Mouse (Mus musculus) stomach, embryonic 14.5 days (tissue): Measurements from ENCODE around the gene Cs. TPM values are rescaled to one million over a fixed set of nuclear protein-coding genes. Genes with fewer than 3 reads are reported as not detected.
A peak's percentile ranks its signal among the peaks of the same experiment; 100 is the strongest.

Source experiments
- ATAC-seq: fragments of 200-750 bp; cut with Nextera tagmentation; 2 replicates; pipeline ENCODE4 v1.8.0; 2017; ENCODE audit warnings: low read depth, moderate TSS enrichment; ENCODE audit not compliant: insufficient number of reproducible peaks, insufficient read depth, low FRiP score
- H3K27ac ChIP-seq: fragments of 300-500 bp; sonication (generic); 2 replicates; pipeline ENCODE4 v1.5.1; 2014; ENCODE audit warnings: mild to moderate bottlenecking, low read length, moderate library complexity, mixed read lengths
- H3K27me3 ChIP-seq: fragments of 300-500 bp; sonication (generic); 2 replicates; pipeline ENCODE4 v1.6.1; 2014; ENCODE audit warnings: low read length, control low read depth, mixed read lengths; ENCODE audit not compliant: control insufficient read depth, insufficient read depth
- H3K36me3 ChIP-seq: fragments of 300-500 bp; sonication (generic); 2 replicates; pipeline ENCODE4 v1.6.1; 2014; ENCODE audit warnings: mild to moderate bottlenecking, control low read depth, low read length, moderate library complexity, mixed read lengths; ENCODE audit not compliant: control insufficient read depth, insufficient read depth
- H3K4me1 ChIP-seq: fragments of 300-500 bp; sonication (generic); 2 replicates; pipeline ENCODE4 v1.6.1; 2014; ENCODE audit warnings: low read length, control low read depth, mixed read lengths; ENCODE audit not compliant: control insufficient read depth, insufficient read depth
- H3K4me2 ChIP-seq: fragments of 300-500 bp; sonication (generic); replicated peaks from 2 replicates; pipeline ENCODE4 v1.6.1; 2014; ENCODE audit warnings: low read depth, low read length, control low read depth
- H3K4me3 ChIP-seq: fragments of 300-500 bp; sonication (generic); 2 replicates; pipeline ENCODE4 v1.5.1; 2014; ENCODE audit warnings: low read depth, low read length, control low read depth
- H3K9ac ChIP-seq: fragments of 300-500 bp; sonication (generic); replicated peaks from 2 replicates; pipeline ENCODE4 v1.6.1; 2014; ENCODE audit warnings: low read depth, mild to moderate bottlenecking, control low read depth, low read length, moderate library complexity, mixed read lengths
- H3K9me3 ChIP-seq: fragments of 300-500 bp; sonication (generic); 2 replicates; pipeline ENCODE4 v1.6.1; 2016; ENCODE audit warnings: low read depth, low read length, control low read depth; ENCODE audit not compliant: control insufficient read depth
- WGBS: fragments of 180-500 bp; shearing (Covaris S2); extraction: QIAGEN DNeasy Blood & Tissue Kit; methylation state at CpG from one replicate; pipeline ENCODE4 v1.1.7; 2014; 5-methylcytosine and 5-hydroxymethylcytosine counted together
- polyA plus RNA-seq: library from polyadenylated mRNA; unstranded; fragments of >200 nt; fragmentation: Nextera tagmentation; extraction: Ambion mirVana; gene quantifications from 2 replicates; pipeline ENCODE4 v1.2.1, GENCODE M21; 2014

Gene Cs
- polyA plus RNA-seq, 1 experiment from 2014 or later, result 211 TPM

DNA sequence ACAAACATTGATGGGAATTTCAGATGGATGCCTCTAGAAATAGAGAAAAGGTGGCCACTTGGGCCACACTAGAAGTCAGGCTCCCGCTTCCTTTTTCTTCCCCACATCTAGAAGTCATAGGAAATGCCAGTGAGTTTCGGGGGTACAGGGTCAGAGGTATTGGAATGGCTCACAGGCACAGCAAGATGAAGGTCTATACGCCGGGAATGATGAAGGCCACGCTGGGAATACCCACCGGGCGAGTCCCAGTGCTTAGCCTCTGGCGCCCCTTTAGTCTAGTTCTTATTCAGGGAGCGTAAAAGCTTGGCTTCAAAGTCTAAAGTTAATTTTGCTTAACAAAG is 34.8 kb upstream of the Cs start:
- H3K4me3 ChIP-seq, result peak overlapping the region; percentile 51
- ATAC-seq, result peak; percentile 28; the same call in 1 of the 2 replicates
- 1% methylated on average over 9 of the region's 9 CpGs for WGBS

DNA sequence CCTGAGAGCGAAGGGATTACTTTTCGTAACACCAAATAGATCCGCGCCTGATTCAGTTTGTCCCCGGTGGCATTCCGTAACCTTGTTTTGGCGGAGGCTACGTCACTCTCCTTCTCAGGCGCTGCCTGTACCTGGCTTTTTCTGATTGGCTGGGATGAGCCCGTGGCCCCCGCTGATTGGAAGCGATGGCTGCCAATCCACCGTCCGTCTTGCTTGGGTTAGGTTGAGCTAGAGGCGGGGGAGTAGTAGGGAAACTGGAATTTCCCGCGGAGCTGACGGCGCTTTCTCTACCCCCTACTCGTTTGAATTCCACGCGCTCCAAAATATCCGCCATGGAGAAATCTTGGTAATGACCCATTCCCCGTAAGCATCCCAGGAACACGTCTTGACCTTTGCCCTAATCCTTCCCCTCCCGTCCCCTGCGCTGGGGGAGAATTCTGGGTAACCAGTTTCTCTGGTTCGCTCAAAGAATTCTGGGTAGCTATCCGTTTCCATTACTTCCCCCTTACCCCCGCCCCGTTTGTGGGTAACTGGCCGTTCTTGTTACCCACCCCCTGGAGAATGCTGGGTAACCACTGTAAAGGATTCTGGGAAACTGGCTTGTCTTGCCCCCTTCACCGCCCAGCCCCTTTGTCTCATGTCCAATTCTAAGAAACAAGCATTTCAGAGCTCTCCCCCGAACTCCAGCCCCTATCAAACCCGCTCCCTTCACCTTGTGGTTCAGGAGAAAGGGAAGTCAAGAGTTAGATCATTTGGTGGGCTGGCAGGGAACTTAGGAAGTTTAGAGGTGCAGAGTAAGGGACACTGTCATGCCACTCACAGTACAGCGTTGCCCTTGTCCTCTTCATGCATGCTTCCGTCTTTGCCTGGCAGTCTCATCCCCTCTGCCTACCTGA is 34.2 kb upstream of the Cs start, which contains the start of gene Pan2:
Pan2 (plus strand) TSS at position 210 of the 896 bp plus-strand sequence.
- Histone ChIP-seq H3K4me3 (peak within 1 kb of the TSS; percentile 51), H3K27me3 (no peaks in the 10 kb centered on the region), H3K4me2 (peak within 1 kb of the TSS; percentile 76), H3K9ac (peak within 1 kb of the TSS; percentile 78), H3K9me3 (no peaks in the 10 kb centered on the region), H3K27ac (peak within 1 kb of the TSS; percentile 87), H3K36me3 (peaks cover 7% of the 10 kb centered on the region), H3K4me1 (peaks cover 10% of the 10 kb centered on the region; the same call in 1 of the 2 replicates)
- peak; percentile 99 for ATAC-seq
- 2% methylated on average over 37 of the region's 37 CpGs for WGBS

More for the DNA sequence above, 34.8 kb upstream of the Cs start:
- Histone ChIP-seq H3K9me3 (no peaks in the 10 kb centered on the region), H3K36me3 (peaks cover under 1% of the 10 kb centered on the region; the same call in 1 of the 2 replicates), H3K9ac (peak overlapping the region; percentile 78), H3K27ac (peak overlapping the region; percentile 87), H3K4me1 (peaks cover 10% of the 10 kb centered on the region; the same call in 1 of the 2 replicates), H3K27me3 (no peaks in the 10 kb centered on the region), H3K4me2 (peak overlapping the region; percentile 59)

DNA sequence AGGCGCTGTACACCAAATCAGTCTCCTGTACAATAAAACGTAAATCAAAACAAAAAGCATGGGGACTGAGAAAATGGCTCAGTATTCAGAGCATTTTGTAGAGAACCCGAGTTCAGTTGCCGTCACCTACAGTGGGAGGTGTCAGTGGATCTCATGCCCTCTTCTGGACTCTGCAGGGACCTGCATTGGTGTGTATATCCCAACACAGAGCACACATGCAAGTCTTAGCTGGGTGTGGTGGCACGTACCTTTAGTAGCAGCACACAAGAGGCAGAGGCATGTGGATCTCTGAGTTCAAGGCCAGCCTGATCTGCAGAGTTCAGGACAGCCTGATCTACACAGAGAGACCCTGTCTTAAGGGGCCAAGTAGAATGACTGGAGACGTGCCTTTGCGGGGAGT is 27.9 kb upstream of the Cs start:
- Histone ChIP-seq H3K4me1 (no peaks in the 10 kb centered on the region), H3K4me3 (no peak overlapping the region), H3K4me2 (no peak overlapping the region), H3K9me3 (no peaks in the 10 kb centered on the region), H3K9ac (no peak overlapping the region), H3K27ac (0 out of 2 replicates have a peak overlapping the region, but pooled peaks have one; percentile 7), H3K27me3 (no peaks in the 10 kb centered on the region), H3K36me3 (peaks cover 32% of the 10 kb centered on the region)
- WGBS, result 86% methylated on average over 7 of the region's 7 CpGs
- ATAC-seq, result no peak

DNA sequence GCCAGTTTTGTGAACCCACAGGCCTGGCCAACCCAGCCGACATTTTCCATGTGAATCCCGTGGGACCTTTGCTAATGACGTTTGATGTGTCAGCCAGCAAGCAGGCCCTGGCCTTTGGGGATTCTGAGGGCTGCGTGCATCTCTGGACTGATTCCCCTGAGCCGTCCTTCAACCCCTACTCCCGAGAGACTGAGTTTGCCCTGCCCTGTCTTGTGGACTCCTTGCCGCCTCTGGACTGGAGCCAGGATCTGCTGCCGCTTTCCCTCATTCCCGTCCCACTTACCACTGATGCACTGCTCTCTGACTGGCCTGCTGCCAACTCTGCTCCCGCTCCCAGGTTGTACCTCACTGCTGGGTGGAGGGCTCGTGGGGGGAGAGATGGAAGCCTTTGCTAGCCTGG is 27.4 kb upstream of the Cs start:
- H3K36me3 ChIP-seq, result peaks cover 37% of the 10 kb centered on the region
- WGBS, result 53% methylated on average over 11 of the region's 11 CpGs
- H3K9me3 ChIP-seq, result no peaks in the 10 kb centered on the region
- no peaks in the 10 kb centered on the region for H3K4me1 ChIP-seq
- 0 out of 2 replicates have a peak overlapping the region, but pooled peaks have one; percentile 7 for H3K27ac ChIP-seq
- no peak overlapping the region for H3K9ac ChIP-seq
- H3K4me3 ChIP-seq, result no peak overlapping the region
- no peaks in the 10 kb centered on the region for H3K27me3 ChIP-seq
- peak; percentile 34; the same call in 1 of the 2 replicates for ATAC-seq
- no peak overlapping the region for H3K4me2 ChIP-seq

DNA sequence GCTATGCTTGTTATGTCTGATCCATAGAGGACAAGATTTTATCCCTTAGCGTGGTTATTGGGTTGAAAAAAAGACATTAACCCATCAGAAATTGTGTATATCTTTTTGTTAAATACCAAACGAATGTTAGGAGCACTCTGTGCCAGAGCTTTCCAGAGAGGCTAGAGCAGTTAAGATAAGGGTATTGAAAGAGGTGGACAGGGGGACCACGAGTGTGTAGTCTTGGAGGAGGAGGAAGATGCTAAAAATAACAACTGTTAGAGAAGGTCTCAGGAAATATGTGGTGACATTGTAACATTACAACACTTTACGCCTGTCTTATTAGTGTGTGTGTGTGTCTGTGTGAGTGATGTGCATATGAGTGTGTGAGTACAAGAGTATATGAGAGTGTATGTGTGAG is 26.6 kb upstream of the Cs start:
- Histone ChIP-seq H3K27me3 (no peaks in the 10 kb centered on the region), H3K4me1 (no peaks in the 10 kb centered on the region), H3K4me2 (no peak overlapping the region), H3K9me3 (no peaks in the 10 kb centered on the region), H3K4me3 (no peak overlapping the region), H3K36me3 (peaks cover 44% of the 10 kb centered on the region), H3K27ac (no peak overlapping the region), H3K9ac (no peak overlapping the region)
- ATAC-seq, result no peak
- 73% methylated on average over 4 of the region's 4 CpGs for WGBS

DNA sequence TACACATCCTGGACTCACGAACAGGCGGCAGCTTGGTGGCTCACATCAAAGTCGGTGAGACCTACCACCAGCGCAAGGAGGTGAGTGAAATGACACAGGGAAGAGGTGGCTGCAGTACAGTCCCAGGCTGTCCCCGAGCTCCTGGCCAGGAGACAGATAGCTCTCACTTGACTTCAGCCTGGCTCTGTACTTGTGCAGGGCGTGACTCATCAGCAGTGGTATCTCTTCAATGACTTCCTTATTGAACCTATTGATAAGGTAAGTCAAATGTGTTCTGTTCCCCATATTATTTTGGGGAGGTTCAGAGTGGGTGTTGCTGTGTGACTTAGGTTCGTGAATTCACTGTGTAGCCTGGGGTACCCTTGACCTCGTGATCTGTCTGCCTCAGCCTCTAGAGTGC is 22.0 kb upstream of the Cs start:
- WGBS, result 96% methylated on average over 8 of the region's 8 CpGs
- Histone ChIP-seq H3K27ac (no peak overlapping the region), H3K36me3 (peaks cover 64% of the 10 kb centered on the region), H3K27me3 (no peaks in the 10 kb centered on the region), H3K9me3 (no peaks in the 10 kb centered on the region), H3K4me2 (no peak overlapping the region), H3K4me1 (no peaks in the 10 kb centered on the region), H3K4me3 (no peak overlapping the region), H3K9ac (no peak overlapping the region)
- ATAC-seq, result no peak

DNA sequence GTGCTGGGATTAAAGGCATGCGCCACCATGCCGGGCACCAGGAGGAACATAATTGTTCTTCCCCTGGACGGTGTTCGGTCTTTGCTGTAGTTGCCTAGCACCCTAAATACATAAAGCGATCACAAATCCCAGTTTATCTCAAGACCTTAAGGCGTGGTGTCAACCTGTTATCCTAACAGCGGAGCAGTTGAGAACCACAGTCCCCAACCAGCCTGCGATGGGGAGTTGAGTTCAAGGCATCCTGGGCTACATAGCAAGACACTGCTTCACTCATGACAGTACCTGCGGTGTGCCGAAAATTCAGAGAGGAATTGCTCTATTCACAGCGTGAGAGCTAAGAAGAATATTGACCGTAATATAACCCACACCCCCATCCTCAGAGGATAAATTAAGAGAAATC is 15.9 kb upstream of the Cs start:
- H3K4me1 ChIP-seq, result peaks cover 8% of the 10 kb centered on the region; the same call in 1 of the 2 replicates
- H3K9ac ChIP-seq, result peak overlapping the region; percentile 97; the same call in 1 of the 2 replicates
- H3K9me3 ChIP-seq, result no peaks in the 10 kb centered on the region
- peak overlapping the region; percentile 93 for H3K4me3 ChIP-seq
- peaks cover 49% of the 10 kb centered on the region for H3K36me3 ChIP-seq
- H3K27ac ChIP-seq, result no peak overlapping the region
- H3K4me2 ChIP-seq, result peak overlapping the region; percentile 87
- no peaks in the 10 kb centered on the region for H3K27me3 ChIP-seq
- ATAC-seq, result no peak
- WGBS, result 48% methylated on average over 12 of the region's 12 CpGs

DNA sequence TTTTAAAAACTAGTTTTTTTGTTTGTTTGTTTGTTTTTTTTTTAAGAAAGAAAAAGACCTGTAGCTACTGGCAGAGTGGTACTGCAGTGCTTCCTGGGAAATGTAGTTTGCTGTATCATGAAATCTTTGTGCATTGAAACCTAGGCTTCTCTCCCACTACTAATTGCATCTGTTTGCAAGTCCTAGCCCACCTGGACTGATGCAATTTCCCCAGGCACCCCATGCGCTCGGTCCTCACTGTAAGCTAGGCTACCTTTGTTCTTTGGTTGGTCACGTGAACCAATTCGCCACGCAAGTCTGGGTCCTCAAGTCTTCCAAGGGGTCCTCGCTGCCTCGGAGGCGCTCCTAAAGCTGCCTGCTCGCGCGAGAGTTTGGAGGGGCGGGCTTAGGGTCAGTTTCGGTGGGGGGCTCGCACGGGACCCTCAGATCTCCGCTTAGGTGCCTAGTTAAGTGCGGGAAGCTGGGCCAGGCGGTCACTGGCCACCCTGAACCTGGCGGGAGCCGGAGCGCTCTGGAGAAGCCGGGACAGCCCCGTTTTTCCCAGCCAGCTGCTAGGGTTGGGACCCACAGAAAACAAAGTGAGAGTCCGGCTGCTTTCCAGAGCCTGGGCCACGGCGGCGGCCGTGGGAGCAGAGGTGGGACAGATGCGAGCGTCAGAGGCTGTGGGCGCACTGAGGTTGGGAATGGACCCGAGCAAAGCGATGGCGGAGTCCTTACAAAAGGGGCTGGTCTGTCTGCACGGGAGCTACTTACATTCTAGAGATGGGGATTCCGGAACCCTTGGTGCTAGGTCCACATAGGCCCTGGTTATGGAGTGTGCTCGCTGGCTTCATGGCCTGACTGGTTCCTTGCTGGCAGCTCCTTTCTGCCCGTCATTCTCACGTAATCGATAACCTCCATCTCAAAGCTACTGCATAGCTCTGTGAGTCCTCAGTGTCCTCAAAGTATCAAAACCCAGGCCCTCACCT is 15.1 kb upstream of the Cs start, which contains the start of gene Cnpy2:
Cnpy2 (plus strand) TSS at position 319 of the 968 bp plus-strand sequence.
- under 1% methylated on average over 40 of the region's 40 CpGs for WGBS
- ATAC-seq, result peak; percentile 93
- Histone ChIP-seq H3K9ac (peak within 1 kb of the TSS; percentile 97), H3K27ac (peak within 1 kb of the TSS; percentile 97), H3K4me2 (peak within 1 kb of the TSS; percentile 87), H3K36me3 (peaks cover 50% of the 10 kb centered on the region), H3K4me1 (peaks cover 8% of the 10 kb centered on the region; the same call in 1 of the 2 replicates), H3K9me3 (no peaks in the 10 kb centered on the region), H3K4me3 (peak within 1 kb of the TSS; percentile 93), H3K27me3 (no peaks in the 10 kb centered on the region)
